Comparison of ENCODE assay signal across 8 mouse cellular contexts in the genomic region with DNA sequence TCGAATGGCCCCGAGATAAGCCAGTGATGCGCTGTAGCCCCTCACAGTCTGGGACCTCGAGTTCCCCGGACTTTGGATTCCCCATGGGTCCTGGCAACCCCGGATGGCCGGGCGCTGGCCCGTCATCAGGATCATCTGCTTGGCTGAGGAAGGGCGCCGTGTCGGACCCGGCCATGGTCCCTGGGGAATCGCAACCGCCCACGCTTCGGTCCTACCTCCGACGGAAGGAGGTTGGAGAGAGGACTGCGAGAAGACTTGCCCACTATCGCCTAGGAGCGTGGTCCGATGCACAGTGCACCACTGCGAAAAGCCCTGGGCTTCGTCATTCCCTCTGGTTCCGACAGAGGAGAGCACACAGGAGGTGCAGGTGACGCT. TPM values are rescaled to one million over a fixed set of nuclear protein-coding genes. Genes with fewer than 3 reads are reported as not detected.
DNase-seq lines count a peak whose midpoint lies in the region; ATAC-seq lines count a peak whose summit lies in the region.

No protein-coding gene starts in this region.

- peaks cover 32% of the 10 kb centered on the region for H3K4me1 ChIP-seq in hindbrain, embryonic 10.5 days (replicated peaks)
- H3K4me1 ChIP-seq in liver, embryonic 16.5 days (ENCODE audit: control insufficient read depth, low read depth, low read length): peaks cover 22% of the 10 kb centered on the region

- H3K27ac ChIP-seq in hindbrain, embryonic 10.5 days: peak overlapping the region; percentile 89
- H3K27ac ChIP-seq in liver, embryonic 16.5 days (ENCODE audit: low read length): peak overlapping the region; percentile 5; the same call in 1 of the 2 replicates

- peak overlapping the region; percentile 66 for H3K9ac ChIP-seq in liver, embryonic 16.5 days (ENCODE audit: low read depth, low read length)

- 1% methylated on average over 27 of the region's 27 CpGs for WGBS in hindbrain, embryonic 10.5 days
- WGBS in liver, embryonic 16.5 days (ENCODE audit: insufficient replicate concordance): under 1% methylated on average over 27 of the region's 27 CpGs

- peak; percentile 44 for DNase-seq in cerebellum, adult 11 months
- no peak for DNase-seq in cerebellum, adult 18-20 months
- DNase-seq in right cerebral cortex, postnatal 10 days (ENCODE audit: low spot score in 2 of 2): peak; percentile 50 to 53
- DNase-seq in right cerebral cortex, postnatal 25 days: no peak
- no peak for DNase-seq in hindbrain, embryonic 10.5 days (ENCODE audit: low spot score)
- DNase-seq in testis, postnatal 14 days (ENCODE audit: low spot score): peak; percentile 49

- no peaks in the 10 kb centered on the region for H3K9me3 ChIP-seq in hindbrain, embryonic 10.5 days
- no peaks in the 10 kb centered on the region for H3K9me3 ChIP-seq in liver, embryonic 16.5 days (replicated peaks; ENCODE audit: control insufficient read depth, low read length)

- H3K4me2 ChIP-seq in liver, embryonic 16.5 days (ENCODE audit: low read depth, low read length): peak overlapping the region; percentile 92

- H3K27me3 ChIP-seq in hindbrain, embryonic 10.5 days (ENCODE audit: insufficient read depth, poor library complexity, severe bottlenecking): no peaks in the 10 kb centered on the region
- H3K27me3 ChIP-seq in liver, embryonic 16.5 days (ENCODE audit: control insufficient read depth, insufficient read depth, low read depth, low read length): no peaks in the 10 kb centered on the region

- H3K4me3 ChIP-seq in hindbrain, embryonic 10.5 days: peak overlapping the region; percentile 92
- peak overlapping the region; percentile 71 for H3K4me3 ChIP-seq in liver, embryonic 16.5 days (ENCODE audit: low read depth, low read length)

- peaks cover 33% of the 10 kb centered on the region for H3K36me3 ChIP-seq in hindbrain, embryonic 10.5 days
- H3K36me3 ChIP-seq in liver, embryonic 16.5 days (ENCODE audit: control insufficient read depth, insufficient read depth): no peaks in the 10 kb centered on the region; the same call in 1 of the 2 replicates

- peak; percentile 33 for ATAC-seq in liver, embryonic 16.5 days (ENCODE audit: low read depth)
- no peak for ATAC-seq in activated CD4-positive, CD25-positive, alpha-beta regulatory T cell, adult 4 months

RNA-seq across cellular contexts. Expression of a gene that starts 0.4 kb away (rescaled TPM):
- polyA plus RNA-seq in hindbrain, embryonic 10.5 days (2016; fragmentation: Nextera tagmentation; extraction: Ambion mirVana): 66.8 and 68.6 TPM in 2 replicates
- 16.1 and 18.3 TPM in 2 replicates for polyA plus RNA-seq in liver, embryonic 16.5 days (2015; fragmentation: Nextera tagmentation; extraction: Ambion mirVana)
- polyA plus RNA-seq in activated CD4-positive, CD25-positive, alpha-beta regulatory T cell, adult 4 months (2017; shearing (Covaris generic)): 10 to 100 TPM; 26.7 to 43.3 TPM

RNA-seq across cellular contexts. Expression of a gene that starts 7.5 kb away (rescaled TPM):
- polyA plus RNA-seq in hindbrain, embryonic 10.5 days (2016; fragmentation: Nextera tagmentation; extraction: Ambion mirVana): 3.5 and 3.9 TPM in 2 replicates
- polyA plus RNA-seq in liver, embryonic 16.5 days (2015; fragmentation: Nextera tagmentation; extraction: Ambion mirVana): 5.4 and 6.3 TPM in 2 replicates
- polyA plus RNA-seq in activated CD4-positive, CD25-positive, alpha-beta regulatory T cell, adult 4 months (2017; shearing (Covaris generic)): 100 to 1,000 TPM; 784 to 813 TPM

RNA-seq across cellular contexts. Expression of a gene that starts 19.6 kb away (rescaled TPM):
- polyA plus RNA-seq in hindbrain, embryonic 10.5 days (2016; fragmentation: Nextera tagmentation; extraction: Ambion mirVana): 3.1 and 3.7 TPM in 2 replicates
- 1.7 and 1.9 TPM in 2 replicates for polyA plus RNA-seq in liver, embryonic 16.5 days (2015; fragmentation: Nextera tagmentation; extraction: Ambion mirVana)
- 1 to 10 TPM; 2.1 to 3.4 TPM for polyA plus RNA-seq in activated CD4-positive, CD25-positive, alpha-beta regulatory T cell, adult 4 months (2017; shearing (Covaris generic))

RNA-seq across cellular contexts. Expression of a gene that starts 37.8 kb away (rescaled TPM):
- not detected in 2 replicates for polyA plus RNA-seq in hindbrain, embryonic 10.5 days (2016; fragmentation: Nextera tagmentation; extraction: Ambion mirVana)
- 3.6 and 4.7 TPM in 2 replicates for polyA plus RNA-seq in liver, embryonic 16.5 days (2015; fragmentation: Nextera tagmentation; extraction: Ambion mirVana)
- 10 to 100 TPM in 1 of 2 experiments, not detected in 1; 10.8 TPM for polyA plus RNA-seq in activated CD4-positive, CD25-positive, alpha-beta regulatory T cell, adult 4 months (2017; shearing (Covaris generic))

RNA-seq across cellular contexts. Expression of a gene that starts 51.7 kb away (rescaled TPM):
- 28.7 and 28.8 TPM in 2 replicates for polyA plus RNA-seq in hindbrain, embryonic 10.5 days (2016; fragmentation: Nextera tagmentation; extraction: Ambion mirVana)
- polyA plus RNA-seq in liver, embryonic 16.5 days (2015; fragmentation: Nextera tagmentation; extraction: Ambion mirVana): 6.0 and 6.3 TPM in 2 replicates
- polyA plus RNA-seq in activated CD4-positive, CD25-positive, alpha-beta regulatory T cell, adult 4 months (2017; shearing (Covaris generic)): 10 to 100 TPM; 35.4 to 48.2 TPM

Comparison
In these comparisons a context has a peak if more than half of its experiments do, and no peak if none do; other contexts are left out.
1. DNase-seq: peak in cerebellum, adult 11 months (single experiment), right cerebral cortex, postnatal 10 days (2 of 2) and testis, postnatal 14 days (single experiment); none in cerebellum, adult 18-20 months (0 of 2), right cerebral cortex, postnatal 25 days (single experiment) and hindbrain, embryonic 10.5 days (single experiment).
2. RNA of a gene that starts 7.5 kb away (polyA plus RNA-seq): 784 to 813 TPM in activated CD4-positive, CD25-positive, alpha-beta regulatory T cell, adult 4 months; 5.4 to 6.3 TPM in liver, embryonic 16.5 days and 3.5 to 3.9 TPM in hindbrain, embryonic 10.5 days; every median in the first group is over 100 times any median in the second.